Comparison of ENCODE assay signal across 25 mouse cellular contexts in genomic region chr1:134791456-134791855, GRCm38 (mm10).
"Had no signal": no experiment of that assay in that cellular context is flagged by ENCODE, and none has a peak within 500 bp of the region (broad histone marks: within the 10 kb centered on the region; RNA-seq: fewer than 3 reads in every experiment).

No protein-coding gene starts in this region.

- H3K9me3 ChIP-seq: embryonic facial prominence, embryonic 10.5 days; embryonic facial prominence, embryonic 12.5 days; embryonic facial prominence, embryonic 13.5 days; embryonic facial prominence, embryonic 15.5 days; forebrain, embryonic 10.5 days; forebrain, embryonic 12.5 days; forebrain, embryonic 13.5 days; forebrain, embryonic 15.5 days had no signal

- DNase-seq: cerebellum, adult 9-10 months; cerebellum, adult 9-11 months; cerebellum, postnatal 14 days; cerebellum, postnatal 25 days; cerebellum, postnatal 36 days; embryo, embryonic 11 days; forebrain, postnatal 0 days; gastrocnemius, adult 2 months; gastrocnemius, postnatal 10 days; gastrocnemius, postnatal 14 days; gastrocnemius, postnatal 25 days; gastrocnemius, postnatal 36 days; heart, adult 18-20 months; heart, adult 2 months had no signal

- H3K4me3 ChIP-seq: embryonic facial prominence, embryonic 10.5 days; embryonic facial prominence, embryonic 12.5 days; embryonic facial prominence, embryonic 13.5 days; embryonic facial prominence, embryonic 15.5 days; erythroblast, embryonic 14.5 days; forebrain, embryonic 10.5 days; forebrain, embryonic 12.5 days; forebrain, embryonic 13.5 days; forebrain, embryonic 15.5 days; gastrocnemius, adult 2 months; heart, adult 2 months had no signal

- H3K27me3 ChIP-seq: embryonic facial prominence, embryonic 12.5 days; embryonic facial prominence, embryonic 13.5 days; embryonic facial prominence, embryonic 15.5 days; forebrain, embryonic 12.5 days; forebrain, embryonic 13.5 days; forebrain, embryonic 15.5 days had no signal

- H3K4me2 ChIP-seq: embryonic facial prominence, embryonic 12.5 days; embryonic facial prominence, embryonic 13.5 days; embryonic facial prominence, embryonic 15.5 days; forebrain, embryonic 12.5 days; forebrain, embryonic 13.5 days; forebrain, embryonic 15.5 days had no signal

- H3K9ac ChIP-seq: embryonic facial prominence, embryonic 12.5 days; embryonic facial prominence, embryonic 13.5 days; embryonic facial prominence, embryonic 15.5 days; forebrain, embryonic 12.5 days; forebrain, embryonic 13.5 days; forebrain, embryonic 15.5 days; forebrain, postnatal 0 days had no signal

- ATAC-seq: forebrain, embryonic 13.5 days; forebrain, embryonic 14.5 days; forebrain, embryonic 15.5 days; forebrain, embryonic 16.5 days; forebrain, postnatal 0 days had no signal

- H3K36me3 ChIP-seq: embryonic facial prominence, embryonic 10.5 days; embryonic facial prominence, embryonic 12.5 days; embryonic facial prominence, embryonic 13.5 days; embryonic facial prominence, embryonic 15.5 days; forebrain, embryonic 10.5 days; forebrain, embryonic 12.5 days; forebrain, embryonic 15.5 days had no signal

- H3K4me1 ChIP-seq: forebrain, embryonic 12.5 days had no signal

- H3K27ac ChIP-seq: embryonic facial prominence, embryonic 10.5 days; embryonic facial prominence, embryonic 12.5 days; embryonic facial prominence, embryonic 13.5 days; embryonic facial prominence, embryonic 15.5 days; forebrain, embryonic 10.5 days; forebrain, embryonic 12.5 days; forebrain, embryonic 13.5 days; forebrain, embryonic 15.5 days; gastrocnemius, adult 2 months; heart, adult 2 months had no signal
